Mouse (Mus musculus): ENCODE data around the gene Ddx6. TPM values are rescaled to one million over a fixed set of nuclear protein-coding genes. Genes with fewer than 3 reads are reported as not detected.

The Ddx6 gene
- polyA plus RNA-seq, 1 experiment from 2014 or later, result 33.8 TPM

DNA sequence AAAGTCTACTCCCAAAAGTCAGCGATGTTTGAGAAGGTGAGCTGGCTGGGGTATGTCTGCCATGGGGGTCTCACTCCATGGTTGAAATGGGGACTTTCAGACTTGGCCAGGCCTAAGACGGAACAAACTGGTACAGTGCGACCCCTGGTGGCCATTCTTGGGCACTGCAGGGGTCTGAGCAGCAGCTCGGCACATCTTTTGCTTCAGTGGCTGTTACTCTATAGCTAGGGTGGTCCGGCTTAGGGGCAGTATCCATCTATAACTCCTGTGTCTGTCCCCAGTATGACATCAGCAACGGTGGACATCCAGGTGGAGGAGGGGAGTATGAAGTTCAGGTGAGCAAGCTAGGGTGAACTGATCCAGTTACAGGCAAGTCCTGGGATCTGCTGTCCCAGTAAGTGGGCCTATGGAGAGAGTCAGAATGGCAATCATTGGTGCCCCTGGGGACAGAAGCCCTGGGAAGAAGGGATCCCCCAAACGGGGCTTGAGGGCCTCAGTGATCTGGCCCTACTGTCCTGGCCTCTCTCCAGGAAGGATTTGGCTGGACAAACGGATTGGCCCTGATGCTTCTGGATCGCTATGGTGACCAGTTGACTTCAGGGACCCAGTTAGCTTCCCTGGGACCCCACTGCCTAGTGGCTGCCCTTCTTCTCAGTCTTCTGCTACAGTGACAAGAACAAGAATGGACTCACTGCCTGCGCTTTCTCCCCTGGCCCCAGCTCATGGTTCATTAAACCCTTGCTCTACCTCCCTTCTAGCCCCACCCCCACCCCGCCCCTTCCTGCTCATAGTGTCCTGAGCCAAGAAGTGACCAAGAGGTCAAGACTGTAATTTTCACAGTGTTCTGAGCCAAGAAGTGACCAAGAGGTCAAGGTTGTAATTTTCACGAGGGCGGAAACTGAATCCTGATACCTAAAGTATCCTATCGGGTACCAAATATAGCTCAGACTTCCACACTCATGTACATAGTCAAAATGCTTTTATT lies 80.9 kb downstream of the Ddx6 start:
- H3K36me3 ChIP-seq (ENCODE audit: control insufficient read depth, insufficient read depth, low read length), result peaks cover 22% of the 10 kb centered on the region
- H3K9ac ChIP-seq (replicated peaks; ENCODE audit: low read depth, low read length), result no peak overlapping the region
- no peak overlapping the region for H3K4me3 ChIP-seq (ENCODE audit: low read depth, low read length)
- ATAC-seq (ENCODE audit: low read depth), result peak; percentile 70; the same call in 1 of the 2 replicates
- H3K27me3 ChIP-seq (ENCODE audit: control insufficient read depth, insufficient read depth, low read length), result no peaks in the 10 kb centered on the region
- no peak overlapping the region for H3K4me2 ChIP-seq (ENCODE audit: low read depth, low read length)
- H3K27ac ChIP-seq (ENCODE audit: low read depth, low read length), result no peak overlapping the region
- H3K4me1 ChIP-seq (ENCODE audit: control insufficient read depth, insufficient read depth, low read length), result peaks cover 16% of the 10 kb centered on the region
- WGBS, result 28% methylated on average over 14 of the region's 14 CpGs
- H3K9me3 ChIP-seq (ENCODE audit: control insufficient read depth, low read length), result no peaks in the 10 kb centered on the region

DNA sequence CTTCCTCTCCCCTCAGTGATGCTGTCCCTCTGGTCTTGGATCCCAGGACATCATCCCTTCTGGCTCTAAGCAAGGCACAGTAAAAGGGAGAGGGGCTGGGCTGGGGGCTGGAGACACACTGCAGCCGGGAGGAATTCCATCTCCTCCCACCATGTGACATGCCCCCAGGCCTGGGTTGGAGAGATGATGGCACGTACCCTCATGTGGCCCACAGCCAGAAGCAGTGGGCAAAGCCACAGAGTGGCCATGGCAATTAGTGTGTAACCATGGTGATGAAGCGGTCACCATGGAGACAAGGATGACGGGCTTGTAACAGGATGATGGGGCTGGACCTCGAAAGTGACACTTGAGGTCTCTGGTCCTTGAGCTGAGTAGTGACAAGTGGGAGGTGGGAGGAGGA lies 81.9 kb downstream of the Ddx6 start:
- H3K9me3 ChIP-seq (ENCODE audit: control insufficient read depth, low read length), result no peaks in the 10 kb centered on the region
- ATAC-seq (ENCODE audit: low read depth), result peak; percentile 65
- WGBS, result 29% methylated on average over 5 of the region's 5 CpGs
- no peak overlapping the region for H3K27ac ChIP-seq (ENCODE audit: low read depth, low read length)
- no peaks in the 10 kb centered on the region for H3K27me3 ChIP-seq (ENCODE audit: control insufficient read depth, insufficient read depth, low read length)
- H3K4me1 ChIP-seq (ENCODE audit: control insufficient read depth, insufficient read depth, low read length), result peaks cover 16% of the 10 kb centered on the region
- no peak overlapping the region for H3K4me3 ChIP-seq (ENCODE audit: low read depth, low read length)
- H3K36me3 ChIP-seq (ENCODE audit: control insufficient read depth, insufficient read depth, low read length), result peaks cover 23% of the 10 kb centered on the region
- no peak overlapping the region for H3K9ac ChIP-seq (replicated peaks; ENCODE audit: low read depth, low read length)
- H3K4me2 ChIP-seq (ENCODE audit: low read depth, low read length), result no peak overlapping the region

DNA sequence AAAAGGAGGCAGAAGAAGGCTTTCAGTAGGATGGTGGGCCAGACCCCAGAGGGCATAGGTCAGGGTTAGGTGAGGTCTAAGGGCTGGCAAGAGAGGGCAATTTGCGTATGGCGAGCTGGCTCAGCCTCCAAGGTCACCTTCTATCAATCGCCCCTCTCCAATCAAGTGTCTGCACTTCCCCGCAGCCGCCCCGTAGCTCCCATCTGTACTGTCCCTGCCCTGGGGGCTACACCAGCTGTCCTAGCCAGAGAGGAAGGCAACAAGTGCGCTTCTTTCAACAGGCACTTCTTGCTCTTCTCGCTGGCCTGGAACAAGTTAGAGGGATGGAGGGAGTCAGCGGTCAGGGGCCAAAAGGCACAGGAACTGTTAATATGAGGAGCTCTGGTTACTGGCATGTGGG lies 83.3 kb downstream of the Ddx6 start:
- Histone ChIP-seq H3K27me3 (ENCODE audit: control insufficient read depth, insufficient read depth, low read length) (no peaks in the 10 kb centered on the region), H3K27ac (ENCODE audit: low read depth, low read length) (no peak overlapping the region), H3K9me3 (ENCODE audit: control insufficient read depth, low read length) (no peaks in the 10 kb centered on the region), H3K36me3 (ENCODE audit: control insufficient read depth, insufficient read depth, low read length) (peaks cover 32% of the 10 kb centered on the region), H3K4me1 (ENCODE audit: control insufficient read depth, insufficient read depth, low read length) (peaks cover 16% of the 10 kb centered on the region), H3K4me3 (ENCODE audit: low read depth, low read length) (no peak overlapping the region), H3K9ac (replicated peaks; ENCODE audit: low read depth, low read length) (no peak overlapping the region), H3K4me2 (ENCODE audit: low read depth, low read length) (no peak overlapping the region)
- 58% methylated on average over 9 of the region's 9 CpGs for WGBS
- no peak for ATAC-seq (ENCODE audit: low read depth)

Other genes starting within 250 kb of the Ddx6 start
- 34.4 and 43.4 TPM in 2 replicates for gene Vps11, start 243.2 kb upstream of the Ddx6 start, polyA plus RNA-seq (2014; fragmentation: Nextera tagmentation; extraction: Ambion mirVana)
- gene Hyou1, start 225.4 kb upstream of the Ddx6 start, polyA plus RNA-seq (2014; fragmentation: Nextera tagmentation; extraction: Ambion mirVana), result 20.7 and 27.0 TPM in 2 replicates
- 70.9 and 78.8 TPM in 2 replicates for gene Slc37a4, start 208.0 kb upstream of the Ddx6 start, polyA plus RNA-seq (2014; fragmentation: Nextera tagmentation; extraction: Ambion mirVana)
- gene Rps25, start 197.8 kb upstream of the Ddx6 start, polyA plus RNA-seq (2014; fragmentation: Nextera tagmentation; extraction: Ambion mirVana), result 1,180 and 1,219 TPM in 2 replicates
- gene Trappc4, start 197.3 kb upstream of the Ddx6 start, polyA plus RNA-seq (2014; fragmentation: Nextera tagmentation; extraction: Ambion mirVana), result 305 and 308 TPM in 2 replicates
- gene Ccdc84, start 186.3 kb upstream of the Ddx6 start, polyA plus RNA-seq (2014; fragmentation: Nextera tagmentation; extraction: Ambion mirVana), result 31.1 and 34.5 TPM in 2 replicates
- not detected in 2 replicates for gene Foxr1, start 163.8 kb upstream of the Ddx6 start, polyA plus RNA-seq (2014; fragmentation: Nextera tagmentation; extraction: Ambion mirVana)
- gene Upk2, start 149.9 kb upstream of the Ddx6 start, polyA plus RNA-seq (2014; fragmentation: Nextera tagmentation; extraction: Ambion mirVana), result not detected in 2 replicates
- 11.5 and 12.3 TPM in 2 replicates for gene Bcl9l, start 122.1 kb upstream of the Ddx6 start, polyA plus RNA-seq (2014; fragmentation: Nextera tagmentation; extraction: Ambion mirVana)
- not detected in 2 replicates for gene Cxcr5, start 43.0 kb upstream of the Ddx6 start, polyA plus RNA-seq (2014; fragmentation: Nextera tagmentation; extraction: Ambion mirVana)
- not detected in 2 replicates for gene Treh, start 68.3 kb downstream of the Ddx6 start, polyA plus RNA-seq (2014; fragmentation: Nextera tagmentation; extraction: Ambion mirVana)
- 38.8 and 45.5 TPM in 2 replicates for gene Phldb1, start 130.3 kb downstream of the Ddx6 start, polyA plus RNA-seq (2014; fragmentation: Nextera tagmentation; extraction: Ambion mirVana)
- 153 and 177 TPM in 2 replicates for gene Arcn1, start 163.0 kb downstream of the Ddx6 start, polyA plus RNA-seq (2014; fragmentation: Nextera tagmentation; extraction: Ambion mirVana)
- 160 and 170 TPM in 2 replicates for gene Ift46, start 163.0 kb downstream of the Ddx6 start, polyA plus RNA-seq (2014; fragmentation: Nextera tagmentation; extraction: Ambion mirVana)
- gene Tmem25, start 194.4 kb downstream of the Ddx6 start, polyA plus RNA-seq (2014; fragmentation: Nextera tagmentation; extraction: Ambion mirVana), result 19.1 and 21.1 TPM in 2 replicates
- 1.1 TPM in 1 of 2 replicates, not detected in the other for gene Ttc36, start 198.2 kb downstream of the Ddx6 start, polyA plus RNA-seq (2014; fragmentation: Nextera tagmentation; extraction: Ambion mirVana)